Mouse (Mus musculus) limb, embryonic 10.5 days (tissue): ENCODE measurements around the gene Rbm28. TPM values are rescaled to one million over a fixed set of nuclear protein-coding genes. Genes with fewer than 3 reads are reported as not detected.
"Not testable (repeated sequence)": the region's sequence is repeated elsewhere in the genome, so short reads cannot be mapped to it uniquely, and the experiment has no call there.

Experiments
- DNase-seq: peaks from one replicate; pipeline ENCODE4 v3.0.0-alpha.2; 2017; ENCODE audit warnings: low spot score
- H3K27ac ChIP-seq: fragments of 300-500 bp; sonication (generic); 2 replicates; pipeline ENCODE4 v1.5.1; 2016; ENCODE audit warnings: mild to moderate bottlenecking
- H3K27me3 ChIP-seq: fragments of 300-500 bp; sonication (generic); 2 replicates; pipeline ENCODE4 v1.6.1; 2016; ENCODE audit warnings: low read depth, mild to moderate bottlenecking; ENCODE audit not compliant: poor library complexity, severe bottlenecking
- H3K36me3 ChIP-seq: fragments of 300-500 bp; sonication (generic); 2 replicates; pipeline ENCODE4 v1.6.1; 2016; ENCODE audit warnings: mild to moderate bottlenecking, moderate library complexity
- H3K4me1 ChIP-seq: fragments of 300-500 bp; sonication (generic); 2 replicates; pipeline ENCODE4 v1.6.1; 2016
- H3K4me3 ChIP-seq: fragments of 300-500 bp; sonication (generic); 2 replicates; pipeline ENCODE4 v1.5.1; 2016; ENCODE audit warnings: mild to moderate bottlenecking, moderate library complexity
- H3K9me3 ChIP-seq: fragments of 300-500 bp; sonication (generic); replicated peaks from 2 replicates; pipeline ENCODE4 v1.6.1; 2016; ENCODE audit warnings: mild to moderate bottlenecking
- WGBS: fragments of 180-500 bp; shearing (Covaris S2); methylation state at CpG from one replicate; pipeline ENCODE4 v1.1.7; 2016; 5-methylcytosine and 5-hydroxymethylcytosine counted together
- polyA plus RNA-seq: library from polyadenylated mRNA; unstranded; fragments of >200 nt; fragmentation: Nextera tagmentation; extraction: Ambion mirVana; gene quantifications from 2 replicates; pipeline ENCODE4 v1.2.1, GENCODE M21; 2016

Gene Rbm28
- polyA plus RNA-seq, 1 experiment from 2014 or later: 52.9 TPM

- peaks cover 39% of the 10 kb centered on the region for H3K4me1 ChIP-seq
- peak within 1 kb of the TSS; percentile 84 for H3K27ac ChIP-seq
- peak within 1 kb of the TSS; percentile 74 for H3K4me3 ChIP-seq
- peaks cover 66% of the 10 kb centered on the region for H3K27me3 ChIP-seq
- no peaks in the 10 kb centered on the region for H3K9me3 ChIP-seq
- peak; percentile 78 for DNase-seq
- WGBS: under 1% methylated on average over 79 of the region's 79 CpGs
- no peaks in the 10 kb centered on the region for H3K36me3 ChIP-seq
Measured at GRCm38 (mm10) chr6:29178888-29179658, 14.3 kb upstream of the Rbm28 start, which contains the start of gene Prrt4. TSS of gene Prrt4 (minus strand) at chr6:29179584.

- 8% methylated on average over 17 of the region's 17 CpGs for WGBS
- H3K36me3 ChIP-seq: no peaks in the 10 kb centered on the region
- H3K27ac ChIP-seq: peak overlapping the region; percentile 84
- peaks cover 75% of the 10 kb centered on the region for H3K27me3 ChIP-seq
- no peaks in the 10 kb centered on the region for H3K9me3 ChIP-seq
- H3K4me1 ChIP-seq: peaks cover 48% of the 10 kb centered on the region
- H3K4me3 ChIP-seq: peak overlapping the region; percentile 74
- peak; percentile 52 for DNase-seq
Measured at GRCm38 (mm10) chr6:29177901-29178879, 13.4 kb upstream of the Rbm28 start.

DNA sequence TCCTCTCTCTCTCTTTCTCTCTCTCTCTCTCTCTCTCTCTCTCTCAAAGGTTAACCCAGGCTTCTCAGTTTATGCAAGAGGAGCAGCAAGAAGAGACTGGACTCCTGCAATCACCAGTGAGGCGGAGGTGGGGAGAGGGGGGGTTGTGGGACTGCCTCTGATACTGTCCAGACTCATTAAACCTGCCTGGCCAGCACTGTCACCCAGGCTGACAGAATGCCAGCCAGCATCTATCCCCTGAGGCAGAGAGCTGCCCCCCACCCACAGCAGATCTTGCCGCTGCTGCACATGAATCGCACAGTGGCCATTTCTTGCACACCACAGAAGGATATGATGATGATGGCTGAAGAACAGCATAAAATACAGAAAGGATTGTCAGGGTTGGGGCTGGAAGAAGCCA is 10.3 kb upstream of the Rbm28 start:
- peaks cover 69% of the 10 kb centered on the region for H3K4me1 ChIP-seq
- DNase-seq: no peak
- peaks cover 88% of the 10 kb centered on the region for H3K27me3 ChIP-seq
- no peak overlapping the region for H3K27ac ChIP-seq
- no peaks in the 10 kb centered on the region for H3K9me3 ChIP-seq
- H3K4me3 ChIP-seq: no peak overlapping the region
- WGBS: 40% methylated on average over 3 of the region's 3 CpGs
- no peaks in the 10 kb centered on the region for H3K36me3 ChIP-seq

DNA sequence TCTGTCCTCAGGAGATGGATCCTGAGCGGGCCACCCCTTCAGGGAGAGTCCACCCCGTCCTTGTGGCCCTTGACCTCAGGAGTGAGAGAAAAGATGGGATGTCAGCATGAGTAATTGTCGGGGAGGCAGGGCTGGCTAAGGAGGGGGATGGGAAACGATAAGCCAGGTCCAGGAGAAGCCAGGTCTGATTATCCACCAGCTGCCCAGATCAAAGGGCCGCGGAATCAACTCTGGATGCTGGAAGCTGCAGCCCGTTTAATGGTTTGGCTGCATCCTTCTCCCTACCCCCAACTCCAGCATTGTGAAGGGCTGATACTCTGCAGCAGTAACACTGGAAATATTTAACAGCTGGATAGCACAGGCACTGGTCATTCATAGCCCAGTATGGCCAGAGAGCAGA is 9.6 kb upstream of the Rbm28 start:
- H3K27ac ChIP-seq: no peak overlapping the region
- no peak for DNase-seq
- H3K4me3 ChIP-seq: no peak overlapping the region
- peaks cover 88% of the 10 kb centered on the region for H3K27me3 ChIP-seq
- peaks cover 73% of the 10 kb centered on the region for H3K4me1 ChIP-seq
- WGBS: 7% methylated on average over 7 of the region's 7 CpGs
- no peaks in the 10 kb centered on the region for H3K9me3 ChIP-seq
- H3K36me3 ChIP-seq: no peaks in the 10 kb centered on the region

DNA sequence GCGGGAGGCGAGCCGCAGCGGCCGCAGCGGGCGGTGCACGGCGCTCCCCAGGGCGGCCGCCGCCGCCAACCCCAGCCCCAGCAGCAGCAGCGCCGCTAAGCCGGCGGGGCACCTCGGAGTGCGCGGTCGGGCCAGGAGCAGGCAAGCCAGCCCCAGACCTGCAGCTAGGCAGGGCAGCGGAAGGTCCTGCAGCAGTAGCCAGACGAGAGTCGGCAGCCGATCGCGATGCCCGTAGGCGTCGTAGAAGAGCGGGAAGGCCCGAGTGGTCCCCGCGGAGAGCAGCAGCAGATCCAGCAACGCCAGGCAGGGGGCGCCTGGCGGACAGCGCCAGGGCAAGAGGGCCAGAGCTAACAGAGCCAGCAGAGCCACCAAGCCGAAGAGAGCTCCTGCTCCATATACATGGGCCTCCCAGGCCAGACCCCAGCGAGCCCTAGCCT is 6.2 kb upstream of the Rbm28 start:
- peak; percentile 91 for DNase-seq

DNA sequence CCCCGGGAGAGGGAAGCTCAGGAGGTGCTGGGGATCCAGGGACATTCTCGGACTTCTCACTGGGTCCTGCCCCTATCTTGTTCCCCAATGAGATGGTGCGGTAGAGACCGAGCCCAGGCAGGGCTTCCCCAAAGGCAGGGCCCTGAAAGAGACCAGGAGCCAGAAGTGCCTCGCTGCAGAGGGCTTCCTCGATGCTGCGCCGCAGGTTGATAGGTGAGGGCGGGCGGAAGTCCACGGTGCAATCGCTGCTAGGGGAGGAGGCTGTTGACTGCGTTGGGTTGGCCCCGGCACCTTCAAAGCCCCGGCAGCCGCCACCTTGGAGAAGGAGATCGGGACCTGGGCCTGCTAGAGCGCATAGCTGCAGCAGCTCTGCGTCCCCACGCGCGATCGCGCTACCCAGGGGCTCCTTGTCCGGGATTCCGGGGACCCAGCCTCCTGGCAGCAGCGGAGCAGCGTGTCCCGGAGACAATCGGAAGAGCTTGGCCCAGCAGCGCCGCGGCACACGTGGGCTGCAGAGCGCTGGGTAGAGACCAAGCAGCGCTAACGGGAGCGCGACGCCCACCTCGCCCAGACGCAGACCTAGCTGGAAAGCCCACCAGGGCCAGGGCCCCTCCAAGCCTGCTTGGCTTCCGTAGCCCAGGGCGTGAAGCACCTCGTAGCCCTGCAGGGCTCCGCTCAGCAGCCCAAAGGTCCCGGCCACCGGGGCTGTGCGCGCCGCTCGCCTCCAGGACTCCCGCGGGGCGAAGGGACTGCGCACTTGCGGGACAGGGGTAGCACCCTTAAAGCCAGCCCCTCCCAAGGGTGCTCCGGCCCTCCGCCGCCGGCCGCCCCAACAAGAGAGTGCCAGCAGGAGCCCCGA is 5.5 kb upstream of the Rbm28 start:
- Histone ChIP-seq H3K4me3 (peak overlapping the region; percentile 66), H3K9me3 (no peaks in the 10 kb centered on the region), H3K4me1 (peaks cover 48% of the 10 kb centered on the region), H3K27me3 (peaks cover 75% of the 10 kb centered on the region), H3K36me3 (no peaks in the 10 kb centered on the region), H3K27ac (peak overlapping the region; percentile 88)
- 1% methylated on average over 63 of the region's 63 CpGs for WGBS
- DNase-seq: peak; percentile 76

More for the DNA sequence above, 6.2 kb upstream of the Rbm28 start:
- Histone ChIP-seq H3K4me3 (peak overlapping the region; percentile 66), H3K4me1 (peaks cover 48% of the 10 kb centered on the region), H3K36me3 (no peaks in the 10 kb centered on the region), H3K27me3 (peaks cover 81% of the 10 kb centered on the region), H3K27ac (peak overlapping the region; percentile 88), H3K9me3 (no peaks in the 10 kb centered on the region)
- under 1% methylated on average over 40 of the region's 40 CpGs for WGBS

- peak overlapping the region; percentile 66 for H3K4me3 ChIP-seq
- H3K4me1 ChIP-seq: peaks cover 45% of the 10 kb centered on the region
- peak overlapping the region; percentile 88 for H3K27ac ChIP-seq
- peaks cover 68% of the 10 kb centered on the region for H3K27me3 ChIP-seq
- 6% methylated on average over 12 of the region's 12 CpGs for WGBS
- no peaks in the 10 kb centered on the region for H3K9me3 ChIP-seq
- no peak for DNase-seq
- H3K36me3 ChIP-seq: no peaks in the 10 kb centered on the region
Measured at GRCm38 (mm10) chr6:29169675-29170062, 4.9 kb upstream of the Rbm28 start.

- H3K4me3 ChIP-seq: no peak overlapping the region
- peaks cover 60% of the 10 kb centered on the region for H3K27me3 ChIP-seq
- no peaks in the 10 kb centered on the region for H3K9me3 ChIP-seq
- H3K4me1 ChIP-seq: peaks cover 40% of the 10 kb centered on the region
- no peak overlapping the region for H3K27ac ChIP-seq
- WGBS: 41% methylated on average over 2 of the region's 2 CpGs
- H3K36me3 ChIP-seq: no peaks in the 10 kb centered on the region
- DNase-seq: no peak
Measured at GRCm38 (mm10) chr6:29168871-29169270, 4.1 kb upstream of the Rbm28 start.

- Histone ChIP-seq H3K36me3 (0 out of 2 replicates have a peak, but pooled peaks cover 3% of the 10 kb centered on the region), H3K4me1 (peaks cover 30% of the 10 kb centered on the region), H3K27me3 (peaks cover 38% of the 10 kb centered on the region), H3K9me3 (no peaks in the 10 kb centered on the region), H3K4me3 (no peak overlapping the region), H3K27ac (no peak overlapping the region)
- WGBS: 26% methylated on average over 1 of the region's 1 CpGs
- no peak for DNase-seq
Measured at GRCm38 (mm10) chr6:29166196-29166595, 1.4 kb upstream of the Rbm28 start.

DNA sequence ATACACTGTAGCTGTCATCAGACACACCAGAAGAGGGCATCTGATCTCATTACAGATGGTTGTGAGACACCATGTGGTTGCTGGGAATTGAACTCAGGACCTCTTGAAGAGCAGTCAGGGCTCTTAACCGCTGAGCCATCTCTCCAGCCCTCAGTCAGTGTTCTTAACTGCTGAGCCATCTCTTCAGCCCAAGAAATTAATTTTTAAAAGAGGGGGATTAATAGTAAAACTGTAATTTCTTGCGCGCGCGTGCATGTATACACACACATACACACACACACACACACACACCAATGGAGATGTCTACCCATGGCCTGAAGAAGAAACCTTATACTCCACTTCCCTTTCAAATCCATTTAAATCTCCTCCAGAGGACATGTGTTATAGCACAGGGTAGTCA is 3.5 kb downstream of the Rbm28 start:
- H3K36me3 ChIP-seq: peaks cover 44% of the 10 kb centered on the region
- H3K4me3 ChIP-seq, H3K27ac ChIP-seq, DNase-seq, H3K9me3 ChIP-seq, H3K27me3 ChIP-seq: not testable (repeated sequence)
- peaks cover 14% of the 10 kb centered on the region for H3K4me1 ChIP-seq
- 98% methylated on average over 5 of the region's 5 CpGs for WGBS

DNA sequence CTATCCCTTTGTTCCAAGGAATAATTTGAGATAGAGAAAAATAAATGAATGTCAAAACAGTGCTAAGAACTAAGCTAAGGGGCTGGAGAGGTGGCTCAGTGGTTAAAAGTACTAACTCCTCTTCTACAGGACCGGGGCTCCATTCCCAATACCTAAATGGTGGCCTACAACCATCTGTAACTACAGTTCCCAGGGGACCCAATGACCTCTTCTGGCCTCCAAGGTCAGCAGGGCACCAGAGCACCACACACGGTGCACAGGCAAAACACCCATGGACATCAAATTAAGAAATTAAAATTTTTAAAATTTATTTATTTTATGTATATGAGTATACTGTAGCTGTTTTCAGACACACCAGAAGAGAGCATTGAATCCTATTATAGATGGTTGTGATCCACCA is 4.0 kb downstream of the Rbm28 start:
- Histone ChIP-seq H3K27ac (no peak overlapping the region), H3K9me3 (no peaks in the 10 kb centered on the region), H3K4me3 (no peak overlapping the region), H3K36me3 (peaks cover 49% of the 10 kb centered on the region), H3K4me1 (peaks cover 14% of the 10 kb centered on the region), H3K27me3 (no peaks in the 10 kb centered on the region)
- 92% methylated on average over 2 of the region's 2 CpGs for WGBS
- DNase-seq: no peak

GRCm38 (mm10) chr6:29156326-29156725 is 8.5 kb downstream of the Rbm28 start:
- Histone ChIP-seq H3K27ac (no peak overlapping the region), H3K4me1 (no peaks in the 10 kb centered on the region), H3K9me3 (no peaks in the 10 kb centered on the region), H3K27me3 (no peaks in the 10 kb centered on the region), H3K4me3 (no peak overlapping the region), H3K36me3 (peaks cover 90% of the 10 kb centered on the region)
- DNase-seq: no peak
- 93% methylated on average over 5 of the region's 5 CpGs for WGBS
